Comparison of ENCODE assay signal across 8 mouse cellular contexts in genomic region chr11:20635646-20636045, GRCm38 (mm10).
A peak's percentile ranks its signal among the peaks of the same experiment; 100 is the strongest.
DNase-seq lines count a peak whose midpoint lies in the region; ATAC-seq and TF ChIP-seq lines count a peak whose summit lies in the region.

No protein-coding gene starts in this region.

- intact Hi-C loops in heart, postnatal 14 days (cut with DNase I), result loop anchor here (2.0 kb wide), 1 partner anchor 103 kb away; no protein-coding TSS in a partner anchor

- H3K9ac ChIP-seq in heart, embryonic 15.5 days, result no peak overlapping the region
- no peak overlapping the region for H3K9ac ChIP-seq in intestine, postnatal 0 days (ENCODE audit: low read depth, low read length)
- peak overlapping the region; percentile 39 for H3K9ac ChIP-seq in liver, postnatal 0 days (replicated peaks)

- H3K36me3 ChIP-seq in heart, embryonic 15.5 days, result no peaks in the 10 kb centered on the region
- H3K36me3 ChIP-seq in intestine, postnatal 0 days (ENCODE audit: control insufficient read depth, insufficient read depth), result no peaks in the 10 kb centered on the region
- no peaks in the 10 kb centered on the region for H3K36me3 ChIP-seq in liver, postnatal 0 days (replicated peaks; ENCODE audit: insufficient read depth, low read length)

- 36% methylated on average over 6 of the region's 6 CpGs for WGBS in heart, embryonic 15.5 days
- WGBS in bone marrow, adult 2 months, result 50% methylated on average over 6 of the region's 6 CpGs
- WGBS in intestine, postnatal 0 days, result 38% methylated on average over 6 of the region's 6 CpGs
- WGBS in liver, postnatal 0 days (ENCODE audit: insufficient replicate concordance), result 35% methylated on average over 6 of the region's 6 CpGs
- 58% methylated on average over 6 of the region's 6 CpGs for WGBS in cerebellum, adult 2 months

- ATAC-seq in heart, embryonic 15.5 days (replicated peaks; ENCODE audit: insufficient number of reproducible peaks, insufficient read depth, low FRiP score, low read depth), result no peak
- ATAC-seq in intestine, postnatal 0 days, result no peak
- no peak for ATAC-seq in liver, postnatal 0 days

- no peak for TF ChIP-seq POLR2A in bone marrow, adult 2 months (IDR thresholded peaks at IDR 0.05; ENCODE audit: borderline replicate concordance, control insufficient read depth, low read depth, low read length)
- no peak for TF ChIP-seq POLR2A in cerebellum, adult 2 months (IDR thresholded peaks at IDR 0.05; ENCODE audit: borderline replicate concordance, insufficient read depth, low read length)

- TF ChIP-seq CTCF in bone marrow, adult 2 months (IDR thresholded peaks at IDR 0.05; ENCODE audit: control insufficient read depth, insufficient read depth, low read length), result no peak
- no peak for TF ChIP-seq CTCF in intestine, postnatal 0 days (IDR thresholded peaks at IDR 0.05; ENCODE audit: low read depth)
- no peak for TF ChIP-seq CTCF in liver, postnatal 0 days (IDR thresholded peaks at IDR 0.05; ENCODE audit: low read depth)
- no peak for TF ChIP-seq CTCF in cerebellum, adult 2 months (IDR thresholded peaks at IDR 0.05; ENCODE audit: borderline replicate concordance, insufficient read depth, low read depth, low read length)

- H3K27me3 ChIP-seq in heart, embryonic 15.5 days, result no peaks in the 10 kb centered on the region
- H3K27me3 ChIP-seq in intestine, postnatal 0 days (replicated peaks; ENCODE audit: control insufficient read depth, insufficient read depth, low read length), result no peaks in the 10 kb centered on the region
- no peaks in the 10 kb centered on the region for H3K27me3 ChIP-seq in liver, postnatal 0 days (ENCODE audit: insufficient read depth, low read length)
- H3K27me3 ChIP-seq in cerebellum, adult 2 months (ENCODE audit: control insufficient read depth, insufficient read depth, low read length), result no peaks in the 10 kb centered on the region

- TF ChIP-seq EP300 in liver, postnatal 0 days (IDR thresholded peaks at IDR 0.05; ENCODE audit: low read depth), result no peak

- no peak for DNase-seq in heart, postnatal 14 days
- DNase-seq in liver, postnatal 0 days, result no peak
- no peak for DNase-seq in cerebellum, adult 2 months
- DNase-seq in cerebellum, adult 11 months, result no peak
- DNase-seq in ovary, adult 18-20 months (ENCODE audit: low spot score), result no peak

- H3K9me3 ChIP-seq in heart, embryonic 15.5 days (replicated peaks), result no peaks in the 10 kb centered on the region
- H3K9me3 ChIP-seq in intestine, postnatal 0 days (ENCODE audit: control insufficient read depth), result no peaks in the 10 kb centered on the region
- no peaks in the 10 kb centered on the region for H3K9me3 ChIP-seq in liver, postnatal 0 days (ENCODE audit: low read length)

- 0 out of 2 replicates have a peak overlapping the region, but pooled peaks have one; percentile 3 for H3K4me3 ChIP-seq in heart, embryonic 15.5 days
- H3K4me3 ChIP-seq in bone marrow, adult 2 months (replicated peaks; ENCODE audit: control insufficient read depth, low read depth, low read length), result peak overlapping the region; percentile 19
- peak overlapping the region; percentile 16; the same call in 1 of the 2 replicates for H3K4me3 ChIP-seq in intestine, postnatal 0 days (ENCODE audit: low read depth, low read length)
- peak overlapping the region; percentile 96 for H3K4me3 ChIP-seq in liver, postnatal 0 days (ENCODE audit: low read depth, low read length)
- no peak overlapping the region for H3K4me3 ChIP-seq in cerebellum, adult 2 months (replicated peaks; ENCODE audit: insufficient read depth, low read depth, low read length)

- peaks cover 50% of the 10 kb centered on the region for H3K4me1 ChIP-seq in heart, embryonic 15.5 days (replicated peaks)
- no peaks in the 10 kb centered on the region for H3K4me1 ChIP-seq in bone marrow, adult 2 months (ENCODE audit: control insufficient read depth, insufficient read depth, low read length)
- peaks cover 22% of the 10 kb centered on the region for H3K4me1 ChIP-seq in intestine, postnatal 0 days (replicated peaks; ENCODE audit: control insufficient read depth, insufficient read depth, low read length)
- peaks cover 42% of the 10 kb centered on the region for H3K4me1 ChIP-seq in liver, postnatal 0 days (ENCODE audit: insufficient read depth)
- no peaks in the 10 kb centered on the region for H3K4me1 ChIP-seq in cerebellum, adult 2 months (ENCODE audit: control insufficient read depth, insufficient read depth, low read length)

- peak overlapping the region; percentile 17 for H3K4me2 ChIP-seq in heart, embryonic 15.5 days
- H3K4me2 ChIP-seq in intestine, postnatal 0 days (replicated peaks; ENCODE audit: low read depth), result peak overlapping the region; percentile 86
- H3K4me2 ChIP-seq in liver, postnatal 0 days (ENCODE audit: low read depth, low read length), result peak overlapping the region; percentile 69

- peak overlapping the region; percentile 51 for H3K27ac ChIP-seq in heart, embryonic 15.5 days
- H3K27ac ChIP-seq in bone marrow, adult 2 months (ENCODE audit: control insufficient read depth, insufficient read depth, low read depth, low read length, poor library complexity), result peak overlapping the region; percentile 72
- H3K27ac ChIP-seq in intestine, postnatal 0 days (ENCODE audit: low read depth, low read length), result peak overlapping the region; percentile 79
- peak overlapping the region; percentile 86 for H3K27ac ChIP-seq in liver, postnatal 0 days (ENCODE audit: low read depth)
- H3K27ac ChIP-seq in cerebellum, adult 2 months (ENCODE audit: insufficient read depth, low read length), result no peak overlapping the region

Comparison
In these comparisons a context has a peak if more than half of its experiments do, and no peak if none do; other contexts are left out.
1. H3K4me2 ChIP-seq: peak in every context shown above with its lines; median percentile 86 in intestine, postnatal 0 days; 69 in liver, postnatal 0 days; 17 in heart, embryonic 15.5 days.